Mouse (Mus musculus): ENCODE results near the gene Gm45234. TPM values are rescaled to one million over a fixed set of nuclear protein-coding genes. Genes with fewer than 3 reads are reported as not detected.
A peak's percentile ranks its signal among the peaks of the same experiment; 100 is the strongest.
"Not testable (repeated sequence)": the region's sequence is repeated elsewhere in the genome, so short reads cannot be mapped to it uniquely, and the experiment has no call there.

The Gm45234 gene
- total RNA-seq (2021), result 1 to 10 TPM in 1 of 2 experiments, not detected in 1; 1.4 TPM
- long read RNA-seq, experiment 1, partial matches to known transcripts, result 1 of 2 reads
- long read RNA-seq, experiment 1, other reads (novel, unspliced or antisense), result 1 of 2 reads
- long read RNA-seq, experiment 2, partial matches to known transcripts, result 0 of 2 reads
- long read RNA-seq, experiment 2, other reads (novel, unspliced or antisense), result 2 of 2 reads

- DNase-seq (ENCODE audit: low spot score in 2 of 2), result peak; percentile 49 to 62
Measured at GRCm38 (mm10) chr6:124755831-124756595, at the start of gene Gm45234, which contains the start of gene Atn1. TSS of gene Gm45234 (minus strand) at chr6:124756021. TSS of gene Atn1 (minus strand) at chr6:124756524.

GRCm38 (mm10) chr6:124804341-124804740 is 48.5 kb upstream of the Gm45234 start:
- no peak for DNase-seq (ENCODE audit: low spot score in 2 of 2)

GRCm38 (mm10) chr6:124803691-124804090 is 47.9 kb upstream of the Gm45234 start:
- DNase-seq (ENCODE audit: low spot score in 2 of 2), result not testable (repeated sequence)

GRCm38 (mm10) chr6:124803061-124803460 is 47.2 kb upstream of the Gm45234 start:
- DNase-seq (ENCODE audit: low spot score in 2 of 2), result no peak

- DNase-seq (ENCODE audit: low spot score in 2 of 2), result not testable (repeated sequence)
Measured at GRCm38 (mm10) chr6:124802400-124802799, 46.6 kb upstream of the Gm45234 start.

- no peak for DNase-seq (ENCODE audit: low spot score in 2 of 2)
Measured at GRCm38 (mm10) chr6:124796200-124796599, 40.4 kb upstream of the Gm45234 start.

- DNase-seq (ENCODE audit: low spot score in 2 of 2), result no peak
Measured at GRCm38 (mm10) chr6:124795781-124796180, 40.0 kb upstream of the Gm45234 start.

GRCm38 (mm10) chr6:124791911-124792310 is 36.1 kb upstream of the Gm45234 start:
- no peak for DNase-seq (ENCODE audit: low spot score in 2 of 2)

GRCm38 (mm10) chr6:124790121-124790520 is 34.3 kb upstream of the Gm45234 start:
- DNase-seq (ENCODE audit: low spot score in 2 of 2), result no peak

GRCm38 (mm10) chr6:124789519-124789918 is 33.7 kb upstream of the Gm45234 start:
- no peak for DNase-seq (ENCODE audit: low spot score in 2 of 2)

GRCm38 (mm10) chr6:124787722-124788121 is 31.9 kb upstream of the Gm45234 start:
- DNase-seq (ENCODE audit: low spot score in 2 of 2), result no peak

GRCm38 (mm10) chr6:124786756-124787420 is 31.1 kb upstream of the Gm45234 start:
- peak; percentile 38 to 60 for DNase-seq (ENCODE audit: low spot score in 2 of 2)

GRCm38 (mm10) chr6:124782436-124782835 is 26.6 kb upstream of the Gm45234 start:
- DNase-seq (ENCODE audit: low spot score in 2 of 2), result no peak

- DNase-seq (ENCODE audit: low spot score in 2 of 2), result no peak
Measured at GRCm38 (mm10) chr6:124780917-124781316, 25.1 kb upstream of the Gm45234 start.

GRCm38 (mm10) chr6:124779984-124780416 is 24.2 kb upstream of the Gm45234 start:
- no peak for DNase-seq (ENCODE audit: low spot score in 2 of 2)

- DNase-seq (ENCODE audit: low spot score in 2 of 2), result peak in 1 of 2 experiments; percentile 42
Measured at GRCm38 (mm10) chr6:124779222-124779983, 23.6 kb upstream of the Gm45234 start, which contains the start of gene Lrrc23. TSS of gene Lrrc23 (minus strand) at chr6:124779727.

GRCm38 (mm10) chr6:124770511-124770910 is 14.7 kb upstream of the Gm45234 start:
- no peak for DNase-seq (ENCODE audit: low spot score in 2 of 2)

- DNase-seq (ENCODE audit: low spot score in 2 of 2), result no peak
Measured at GRCm38 (mm10) chr6:124770013-124770412, 14.2 kb upstream of the Gm45234 start.

- DNase-seq (ENCODE audit: low spot score in 2 of 2), result peak; percentile 75 to 85
Measured at GRCm38 (mm10) chr6:124769101-124769765, 13.4 kb upstream of the Gm45234 start, which contains the start of gene Eno2. TSS of gene Eno2 (minus strand) at chr6:124769673.

GRCm38 (mm10) chr6:124768704-124769044 is 12.9 kb upstream of the Gm45234 start:
- DNase-seq (ENCODE audit: low spot score in 2 of 2), result no peak

All from left cerebral cortex, adult 18-20 months (tissue).